Mouse (Mus musculus): Measurements from ENCODE around the gene Camk1d. TPM values are rescaled to one million over a fixed set of nuclear protein-coding genes. Genes with fewer than 3 reads are reported as not detected.

Gene Camk1d
- polyA plus RNA-seq, 1 experiment from 2014 or later, result 2.1 TPM

GRCm38 (mm10) chr2:5533868-5534267 is 180.4 kb downstream of the Camk1d start:
- no peak for DNase-seq (ENCODE audit: low spot score)

GRCm38 (mm10) chr2:5529992-5530391 is 184.3 kb downstream of the Camk1d start:
- Histone ChIP-seq H3K4me2 (ENCODE audit: low read depth) (no peak overlapping the region), H3K36me3 (ENCODE audit: control insufficient read depth, insufficient read depth, low read length) (no peaks in the 10 kb centered on the region), H3K9ac (ENCODE audit: low read length) (no peak overlapping the region), H3K4me1 (ENCODE audit: control insufficient read depth, insufficient read depth, low read length) (no peaks in the 10 kb centered on the region), H3K27me3 (ENCODE audit: control insufficient read depth, insufficient read depth, low read length) (no peaks in the 10 kb centered on the region), H3K4me3 (ENCODE audit: low read depth, low read length) (no peak overlapping the region), H3K9me3 (ENCODE audit: control insufficient read depth, low read length) (no peaks in the 10 kb centered on the region), H3K27ac (ENCODE audit: low read depth, low read length) (no peak overlapping the region)
- 87% methylated on average over 2 of the region's 2 CpGs for WGBS
- ATAC-seq (ENCODE audit: insufficient read depth, low FRiP score, low TSS enrichment), result no peak
- DNase-seq (ENCODE audit: low spot score), result no peak

More at GRCm38 (mm10) chr2:5533868-5534267, 180.4 kb downstream of the Camk1d start:
- H3K9me3 ChIP-seq (ENCODE audit: control insufficient read depth, low read length), result no peaks in the 10 kb centered on the region
- 49% methylated on average over 2 of the region's 2 CpGs for WGBS
- no peak overlapping the region for H3K4me2 ChIP-seq (ENCODE audit: low read depth)
- no peaks in the 10 kb centered on the region for H3K36me3 ChIP-seq (ENCODE audit: control insufficient read depth, insufficient read depth, low read length)
- ATAC-seq (ENCODE audit: insufficient read depth, low FRiP score, low TSS enrichment), result no peak
- H3K27me3 ChIP-seq (ENCODE audit: control insufficient read depth, insufficient read depth, low read length), result no peaks in the 10 kb centered on the region
- no peak overlapping the region for H3K9ac ChIP-seq (ENCODE audit: low read length)
- no peak overlapping the region for H3K27ac ChIP-seq (ENCODE audit: low read depth, low read length)
- no peaks in the 10 kb centered on the region for H3K4me1 ChIP-seq (ENCODE audit: control insufficient read depth, insufficient read depth, low read length)
- no peak overlapping the region for H3K4me3 ChIP-seq (ENCODE audit: low read depth, low read length)

GRCm38 (mm10) chr2:5519221-5519669 is 195.1 kb downstream of the Camk1d start:
- no peaks in the 10 kb centered on the region for H3K27me3 ChIP-seq (ENCODE audit: control insufficient read depth, insufficient read depth, low read length)
- no peaks in the 10 kb centered on the region for H3K9me3 ChIP-seq (ENCODE audit: control insufficient read depth, low read length)
- DNase-seq (ENCODE audit: low spot score) (no peak), ATAC-seq (ENCODE audit: insufficient read depth, low FRiP score, low TSS enrichment) (no peak)
- no peak overlapping the region for H3K9ac ChIP-seq (ENCODE audit: low read length)
- no peaks in the 10 kb centered on the region for H3K36me3 ChIP-seq (ENCODE audit: control insufficient read depth, insufficient read depth, low read length)
- H3K4me2 ChIP-seq (ENCODE audit: low read depth), result no peak overlapping the region
- H3K4me3 ChIP-seq (ENCODE audit: low read depth, low read length), result no peak overlapping the region
- 64% methylated on average over 8 of the region's 8 CpGs for WGBS
- H3K4me1 ChIP-seq (ENCODE audit: control insufficient read depth, insufficient read depth, low read length), result no peaks in the 10 kb centered on the region
- no peak overlapping the region for H3K27ac ChIP-seq (ENCODE audit: low read depth, low read length)

- 84% methylated on average over 2 of the region's 2 CpGs for WGBS
- no peak for ATAC-seq (ENCODE audit: insufficient read depth, low FRiP score, low TSS enrichment)
- no peak for DNase-seq (ENCODE audit: low spot score)
These were observed 199.2 kb downstream of the Camk1d start for GRCm38 (mm10) chr2:5515106-5515505.

GRCm38 (mm10) chr2:5514095-5514494 is 200.2 kb downstream of the Camk1d start:
- WGBS, result 88% methylated on average over 5 of the region's 5 CpGs
- Histone ChIP-seq H3K36me3 (ENCODE audit: control insufficient read depth, insufficient read depth, low read length) (no peaks in the 10 kb centered on the region), H3K9me3 (ENCODE audit: control insufficient read depth, low read length) (no peaks in the 10 kb centered on the region), H3K4me3 (ENCODE audit: low read depth, low read length) (no peak overlapping the region), H3K27ac (ENCODE audit: low read depth, low read length) (no peak overlapping the region), H3K27me3 (ENCODE audit: control insufficient read depth, insufficient read depth, low read length) (no peaks in the 10 kb centered on the region), H3K4me1 (ENCODE audit: control insufficient read depth, insufficient read depth, low read length) (no peaks in the 10 kb centered on the region), H3K4me2 (ENCODE audit: low read depth) (no peak overlapping the region), H3K9ac (ENCODE audit: low read length) (no peak overlapping the region)
- no peak for ATAC-seq (ENCODE audit: insufficient read depth, low FRiP score, low TSS enrichment)
- DNase-seq (ENCODE audit: low spot score), result no peak

More at GRCm38 (mm10) chr2:5515106-5515505, 199.2 kb downstream of the Camk1d start:
- Histone ChIP-seq H3K27me3 (ENCODE audit: control insufficient read depth, insufficient read depth, low read length) (no peaks in the 10 kb centered on the region), H3K4me3 (ENCODE audit: low read depth, low read length) (no peak overlapping the region), H3K4me2 (ENCODE audit: low read depth) (no peak overlapping the region), H3K9ac (ENCODE audit: low read length) (no peak overlapping the region), H3K4me1 (ENCODE audit: control insufficient read depth, insufficient read depth, low read length) (no peaks in the 10 kb centered on the region), H3K36me3 (ENCODE audit: control insufficient read depth, insufficient read depth, low read length) (no peaks in the 10 kb centered on the region), H3K9me3 (ENCODE audit: control insufficient read depth, low read length) (no peaks in the 10 kb centered on the region), H3K27ac (ENCODE audit: low read depth, low read length) (no peak overlapping the region)

- Histone ChIP-seq H3K9me3 (ENCODE audit: control insufficient read depth, low read length) (no peaks in the 10 kb centered on the region), H3K36me3 (ENCODE audit: control insufficient read depth, insufficient read depth, low read length) (no peaks in the 10 kb centered on the region), H3K4me1 (ENCODE audit: control insufficient read depth, insufficient read depth, low read length) (no peaks in the 10 kb centered on the region), H3K27ac (ENCODE audit: low read depth, low read length) (no peak overlapping the region), H3K4me2 (ENCODE audit: low read depth) (no peak overlapping the region), H3K27me3 (ENCODE audit: control insufficient read depth, insufficient read depth, low read length) (no peaks in the 10 kb centered on the region), H3K9ac (ENCODE audit: low read length) (no peak overlapping the region), H3K4me3 (ENCODE audit: low read depth, low read length) (no peak overlapping the region)
- DNase-seq (ENCODE audit: low spot score), result no peak
- no peak for ATAC-seq (ENCODE audit: insufficient read depth, low FRiP score, low TSS enrichment)
- 97% methylated on average over 2 of the region's 2 CpGs for WGBS
These were observed 200.7 kb downstream of the Camk1d start for GRCm38 (mm10) chr2:5513621-5514020.

GRCm38 (mm10) chr2:5510042-5510441 is 204.3 kb downstream of the Camk1d start:
- Histone ChIP-seq H3K4me3 (ENCODE audit: low read depth, low read length) (no peak overlapping the region), H3K9me3 (ENCODE audit: control insufficient read depth, low read length) (no peaks in the 10 kb centered on the region), H3K27me3 (ENCODE audit: control insufficient read depth, insufficient read depth, low read length) (no peaks in the 10 kb centered on the region), H3K36me3 (ENCODE audit: control insufficient read depth, insufficient read depth, low read length) (no peaks in the 10 kb centered on the region), H3K4me2 (ENCODE audit: low read depth) (no peak overlapping the region), H3K9ac (ENCODE audit: low read length) (no peak overlapping the region), H3K4me1 (ENCODE audit: control insufficient read depth, insufficient read depth, low read length) (no peaks in the 10 kb centered on the region), H3K27ac (ENCODE audit: low read depth, low read length) (no peak overlapping the region)
- DNase-seq (ENCODE audit: low spot score), result no peak
- WGBS, result 85% methylated on average over 6 of the region's 6 CpGs
- no peak for ATAC-seq (ENCODE audit: insufficient read depth, low FRiP score, low TSS enrichment)

GRCm38 (mm10) chr2:5499620-5500019 is 214.7 kb downstream of the Camk1d start:
- H3K27me3 ChIP-seq (ENCODE audit: control insufficient read depth, insufficient read depth, low read length), result no peaks in the 10 kb centered on the region
- no peak overlapping the region for H3K4me2 ChIP-seq (ENCODE audit: low read depth)
- ATAC-seq (ENCODE audit: insufficient read depth, low FRiP score, low TSS enrichment) (no peak), DNase-seq (ENCODE audit: low spot score) (no peak)
- no peaks in the 10 kb centered on the region for H3K4me1 ChIP-seq (ENCODE audit: control insufficient read depth, insufficient read depth, low read length)
- H3K9me3 ChIP-seq (ENCODE audit: control insufficient read depth, low read length), result no peaks in the 10 kb centered on the region
- H3K27ac ChIP-seq (ENCODE audit: low read depth, low read length), result no peak overlapping the region
- no peak overlapping the region for H3K9ac ChIP-seq (ENCODE audit: low read length)
- 72% methylated on average over 4 of the region's 4 CpGs for WGBS
- H3K36me3 ChIP-seq (ENCODE audit: control insufficient read depth, insufficient read depth, low read length), result no peaks in the 10 kb centered on the region
- no peak overlapping the region for H3K4me3 ChIP-seq (ENCODE audit: low read depth, low read length)

GRCm38 (mm10) chr2:5489916-5490315 is 224.4 kb downstream of the Camk1d start:
- DNase-seq (ENCODE audit: low spot score) (no peak), ATAC-seq (ENCODE audit: insufficient read depth, low FRiP score, low TSS enrichment) (no peak)
- H3K4me3 ChIP-seq (ENCODE audit: low read depth, low read length), result no peak overlapping the region
- no peaks in the 10 kb centered on the region for H3K27me3 ChIP-seq (ENCODE audit: control insufficient read depth, insufficient read depth, low read length)
- WGBS, result 72% methylated on average over 5 of the region's 5 CpGs
- H3K4me2 ChIP-seq (ENCODE audit: low read depth), result no peak overlapping the region
- H3K4me1 ChIP-seq (ENCODE audit: control insufficient read depth, insufficient read depth, low read length), result no peaks in the 10 kb centered on the region
- H3K9me3 ChIP-seq (ENCODE audit: control insufficient read depth, low read length), result no peaks in the 10 kb centered on the region
- no peaks in the 10 kb centered on the region for H3K36me3 ChIP-seq (ENCODE audit: control insufficient read depth, insufficient read depth, low read length)
- no peak overlapping the region for H3K9ac ChIP-seq (ENCODE audit: low read length)
- no peak overlapping the region for H3K27ac ChIP-seq (ENCODE audit: low read depth, low read length)
